Comparison of ENCODE assay signal across 7 mouse cellular contexts in genomic region chr11:70212423-70212822, GRCm38 (mm10). TPM values are rescaled to one million over a fixed set of nuclear protein-coding genes. Genes with fewer than 3 reads are reported as not detected.
A peak's percentile ranks its signal among the peaks of the same experiment; 100 is the strongest.
DNase-seq lines count a peak whose midpoint lies in the region; ATAC-seq and TF ChIP-seq lines count a peak whose summit lies in the region.

Gene Slc16a11 (plus strand): TSS chr11:70212752.

- no peak within 1 kb of the TSS for H3K27ac ChIP-seq in midbrain, embryonic 10.5 days (replicated peaks)
- H3K27ac ChIP-seq in midbrain, embryonic 11.5 days (ENCODE audit: low read depth, low read length), result no peak within 1 kb of the TSS
- H3K27ac ChIP-seq in forebrain, postnatal 0 days (ENCODE audit: low read depth, low read length), result no peak within 1 kb of the TSS
- no peak within 1 kb of the TSS for H3K27ac ChIP-seq in olfactory bulb, adult 2 months (ENCODE audit: insufficient read depth, low read depth, low read length)

- DNase-seq in midbrain, embryonic 10.5 days (ENCODE audit: low spot score), result no peak
- no peak for DNase-seq in midbrain, embryonic 11.5 days (ENCODE audit: low spot score, missing footprints)
- no peak for DNase-seq in forebrain, postnatal 0 days
- no peak for DNase-seq in left cerebral cortex, postnatal 10 days (ENCODE audit: extremely low spot score in 1 of 2, low spot score in 2 of 2)
- no peak for DNase-seq in urinary bladder, adult 18-20 months (ENCODE audit: low spot score in 2 of 2)
- no peak for DNase-seq in adrenal gland, adult 18-20 months (ENCODE audit: low spot score in 2 of 2)

- peak within 1 kb of the TSS; percentile 56 for H3K4me3 ChIP-seq in midbrain, embryonic 10.5 days
- H3K4me3 ChIP-seq in midbrain, embryonic 11.5 days (ENCODE audit: low read depth, low read length), result no peak within 1 kb of the TSS
- peak within 1 kb of the TSS; percentile 41 for H3K4me3 ChIP-seq in forebrain, postnatal 0 days (ENCODE audit: low read depth, low read length)
- peak within 1 kb of the TSS; percentile 49 for H3K4me3 ChIP-seq in olfactory bulb, adult 2 months (ENCODE audit: insufficient read depth, low read depth, low read length)

- intact Hi-C loops in left cerebral cortex, postnatal 10 days (cut with DNase I), result loop anchor here (2.0 to 10.0 kb wide), 3 partner anchors 138 to 278 kb away; partner anchors contain the start of genes Asgr1 and Ybx2

- H3K9me3 ChIP-seq in midbrain, embryonic 10.5 days (replicated peaks), result no peaks in the 10 kb centered on the region
- no peaks in the 10 kb centered on the region for H3K9me3 ChIP-seq in midbrain, embryonic 11.5 days (ENCODE audit: control insufficient read depth, low read length)
- H3K9me3 ChIP-seq in forebrain, postnatal 0 days (ENCODE audit: low read length), result no peaks in the 10 kb centered on the region

- no peak within 1 kb of the TSS for H3K9ac ChIP-seq in midbrain, embryonic 11.5 days (ENCODE audit: low read length)
- H3K9ac ChIP-seq in forebrain, postnatal 0 days, result peak within 1 kb of the TSS; percentile 54; the same call in 1 of the 2 replicates

- peaks cover 7% of the 10 kb centered on the region for H3K36me3 ChIP-seq in midbrain, embryonic 10.5 days
- H3K36me3 ChIP-seq in midbrain, embryonic 11.5 days (ENCODE audit: control insufficient read depth, insufficient read depth, low read length), result no peaks in the 10 kb centered on the region
- H3K36me3 ChIP-seq in forebrain, postnatal 0 days (ENCODE audit: insufficient read depth), result peaks cover 4% of the 10 kb centered on the region

- no peak for TF ChIP-seq POLR2A in olfactory bulb, adult 2 months (IDR thresholded peaks at IDR 0.05; ENCODE audit: insufficient read depth, low read depth, low read length)

- WGBS in midbrain, embryonic 10.5 days, result 66% methylated on average over 6 of the region's 6 CpGs
- whole genome bisulfite sequencing in midbrain, embryonic 11.5 days, result 66% methylated on average over 6 of the region's 6 CpGs
- 63% methylated on average over 6 of the region's 6 CpGs for WGBS in forebrain, postnatal 0 days
- WGBS in olfactory bulb, adult 2 months, result 49% methylated on average over 6 of the region's 6 CpGs

- TF ChIP-seq CTCF in forebrain, postnatal 0 days (IDR thresholded peaks at IDR 0.05; ENCODE audit: low read depth), result no peak
- no peak for TF ChIP-seq CTCF in olfactory bulb, adult 2 months (IDR thresholded peaks at IDR 0.05; ENCODE audit: insufficient read depth, low read depth, low read length)

- H3K27me3 ChIP-seq in midbrain, embryonic 10.5 days (ENCODE audit: low read depth, poor library complexity, severe bottlenecking), result peaks cover 56% of the 10 kb centered on the region
- H3K27me3 ChIP-seq in midbrain, embryonic 11.5 days (ENCODE audit: control insufficient read depth, insufficient read depth, low read length), result peaks cover 39% of the 10 kb centered on the region
- H3K27me3 ChIP-seq in forebrain, postnatal 0 days (ENCODE audit: insufficient read depth, low read length), result peaks cover 23% of the 10 kb centered on the region

- peaks cover 25% of the 10 kb centered on the region for H3K4me1 ChIP-seq in midbrain, embryonic 10.5 days
- peaks cover 18% of the 10 kb centered on the region for H3K4me1 ChIP-seq in midbrain, embryonic 11.5 days (ENCODE audit: control insufficient read depth, insufficient read depth, low read length)
- H3K4me1 ChIP-seq in forebrain, postnatal 0 days (ENCODE audit: insufficient read depth), result peaks cover 12% of the 10 kb centered on the region
- peaks cover 22% of the 10 kb centered on the region for H3K4me1 ChIP-seq in olfactory bulb, adult 2 months (ENCODE audit: control insufficient read depth, insufficient read depth, low read length)

- no peak within 1 kb of the TSS for H3K4me2 ChIP-seq in midbrain, embryonic 11.5 days
- peak within 1 kb of the TSS; percentile 80 for H3K4me2 ChIP-seq in forebrain, postnatal 0 days (ENCODE audit: low read depth)

- no peak for ATAC-seq in midbrain, embryonic 11.5 days (ENCODE audit: low FRiP score)
- no peak for ATAC-seq in forebrain, postnatal 0 days

RNA-seq across cellular contexts. Expression of gene Slc16a11, which starts in this region (rescaled TPM):
- 1.2 and 1.3 TPM in 2 replicates for polyA plus RNA-seq in midbrain, embryonic 10.5 days (2016; fragmentation: Nextera tagmentation; extraction: Ambion mirVana)
- 0.19 and 0.30 TPM in 2 replicates for polyA plus RNA-seq in midbrain, embryonic 11.5 days (2014; fragmentation: Nextera tagmentation; extraction: Ambion mirVana)
- total RNA-seq in forebrain, postnatal 0 days (2014; rRNA removed), result 11.8 and 19.7 TPM in 2 replicates
- polyA plus RNA-seq in forebrain, postnatal 0 days (2015; fragmentation: Nextera tagmentation; extraction: Ambion mirVana), result 9.6 and 13.1 TPM in 2 replicates
- 10 to 100 TPM; 33.9 to 37.1 TPM for total RNA-seq in left cerebral cortex, postnatal 10 days (2021)
- not detected in 2 replicates for polyA plus RNA-seq in olfactory bulb, adult 2 months (2012; ENCODE audit: insufficient read depth, insufficient read length, low replicate concordance, missing spikeins)
- total RNA-seq in adrenal gland, adult 18-20 months (2021), result 1 to 10 TPM in 1 of 2 experiments, under 1 TPM in 1; 0.53 to 1.1 TPM
